Mouse (Mus musculus) bone marrow macrophage, adult 2 months (primary cell): Measurements from ENCODE around the gene Cd34. TPM values are rescaled to one million over a fixed set of nuclear protein-coding genes. Genes with fewer than 3 reads are reported as not detected.

Experiments used
- H3K27ac ChIP-seq: 2 replicates; pipeline ENCODE4 v1.5.1; 2012; ENCODE audit warnings: low read depth, low read length; ENCODE audit not compliant: insufficient read depth
- H3K4me1 ChIP-seq: 2 replicates; pipeline ENCODE4 v1.6.1; 2012; ENCODE audit warnings: low read length; ENCODE audit not compliant: control insufficient read depth, insufficient read depth
- H3K4me3 ChIP-seq: 2 replicates; pipeline ENCODE4 v1.5.1; 2012; ENCODE audit warnings: mild to moderate bottlenecking, low read length, moderate library complexity; ENCODE audit not compliant: insufficient read depth
- CTCF ChIP-seq: IDR thresholded peaks from 2 replicates; pipeline ENCODE4 v1.5.1; 2012; ENCODE audit warnings: low read depth, mild to moderate bottlenecking, low read length, moderate library complexity
- POLR2A ChIP-seq: IDR thresholded peaks from 2 replicates; pipeline ENCODE4 v1.6.1; 2012; ENCODE audit warnings: mild to moderate bottlenecking, low read depth, low read length, borderline replicate concordance
- polyA plus RNA-seq: library from polyadenylated mRNA; stranded (reverse); fragments of >200 nt; gene quantifications from 2 replicates; pipeline ENCODE4 v1.2.4, GENCODE M21; 2012; ENCODE audit not compliant: missing spikeins, insufficient read depth, insufficient read length

Cd34 gene
- polyA plus RNA-seq, 1 experiment = 0.23 TPM

GRCm38 (mm10) chr1:194930706-194931105 lies 7.9 kb upstream of the Cd34 start:
- TF ChIP-seq POLR2A (no peak), CTCF (no peak)
- Histone ChIP-seq H3K27ac (no peak overlapping the region), H3K4me3 (no peak overlapping the region), H3K4me1 (peaks cover 6% of the 10 kb centered on the region; the same call in 1 of the 2 replicates)

- Histone ChIP-seq H3K4me1 (no peaks in the 10 kb centered on the region), H3K4me3 (no peak overlapping the region), H3K27ac (no peak overlapping the region)
- TF ChIP-seq CTCF (no peak), POLR2A (no peak)
Measured at GRCm38 (mm10) chr1:194935351-194935750, 3.3 kb upstream of the Cd34 start.

- Histone ChIP-seq H3K4me3 (no peak overlapping the region), H3K4me1 (no peaks in the 10 kb centered on the region), H3K27ac (no peak overlapping the region)
- no peak for TF ChIP-seq POLR2A
- TF ChIP-seq CTCF = no peak
Measured at GRCm38 (mm10) chr1:194941528-194941927, 2.9 kb downstream of the Cd34 start.

- no peak overlapping the region for H3K27ac ChIP-seq
- TF ChIP-seq CTCF (no peak), POLR2A (no peak)
- no peaks in the 10 kb centered on the region for H3K4me1 ChIP-seq
- no peak overlapping the region for H3K4me3 ChIP-seq
Measured at GRCm38 (mm10) chr1:194942912-194943311, 4.3 kb downstream of the Cd34 start.

- TF ChIP-seq CTCF = no peak
- no peak for TF ChIP-seq POLR2A
- Histone ChIP-seq H3K4me3 (no peak overlapping the region), H3K27ac (no peak overlapping the region), H3K4me1 (no peaks in the 10 kb centered on the region)
Measured at GRCm38 (mm10) chr1:194943485-194943884, 4.9 kb downstream of the Cd34 start.

- Histone ChIP-seq H3K4me3 (no peak overlapping the region), H3K27ac (no peak overlapping the region), H3K4me1 (peaks cover 4% of the 10 kb centered on the region)
- TF ChIP-seq POLR2A (no peak), CTCF (no peak)
Measured at GRCm38 (mm10) chr1:194945382-194945781, 6.8 kb downstream of the Cd34 start.

- TF ChIP-seq CTCF = no peak
- TF ChIP-seq POLR2A = no peak
- H3K27ac ChIP-seq = no peak overlapping the region
- H3K4me1 ChIP-seq = peaks cover 4% of the 10 kb centered on the region
- H3K4me3 ChIP-seq = no peak overlapping the region
Measured at GRCm38 (mm10) chr1:194946467-194946866, 7.8 kb downstream of the Cd34 start.

- TF ChIP-seq CTCF (no peak), POLR2A (no peak)
Measured at GRCm38 (mm10) chr1:194950913-194951312, 12.3 kb downstream of the Cd34 start.

GRCm38 (mm10) chr1:194952891-194953290 lies 14.3 kb downstream of the Cd34 start:
- TF ChIP-seq POLR2A (no peak), CTCF (no peak)
- H3K4me3 ChIP-seq = no peak overlapping the region
- H3K27ac ChIP-seq = no peak overlapping the region
- peaks cover 4% of the 10 kb centered on the region for H3K4me1 ChIP-seq

More at GRCm38 (mm10) chr1:194950913-194951312, 12.3 kb downstream of the Cd34 start:
- H3K27ac ChIP-seq = no peak overlapping the region
- peaks cover 4% of the 10 kb centered on the region for H3K4me1 ChIP-seq
- no peak overlapping the region for H3K4me3 ChIP-seq

GRCm38 (mm10) chr1:194954694-194955093 lies 16.1 kb downstream of the Cd34 start:
- Histone ChIP-seq H3K27ac (no peak overlapping the region), H3K4me3 (no peak overlapping the region), H3K4me1 (no peaks in the 10 kb centered on the region)
- TF ChIP-seq CTCF (no peak), POLR2A (no peak)

- Histone ChIP-seq H3K4me1 (no peaks in the 10 kb centered on the region), H3K27ac (no peak overlapping the region), H3K4me3 (no peak overlapping the region)
- TF ChIP-seq POLR2A (no peak), CTCF (no peak)
Measured at GRCm38 (mm10) chr1:194955749-194956148, 17.1 kb downstream of the Cd34 start.

GRCm38 (mm10) chr1:194957021-194957420 lies 18.4 kb downstream of the Cd34 start:
- TF ChIP-seq CTCF = no peak
- no peak for TF ChIP-seq POLR2A
- no peak overlapping the region for H3K27ac ChIP-seq
- H3K4me1 ChIP-seq = no peaks in the 10 kb centered on the region
- H3K4me3 ChIP-seq = no peak overlapping the region
